Mouse (Mus musculus) liver, postnatal 0 days (tissue): ENCODE results near the gene Slc23a2. TPM values are rescaled to one million over a fixed set of nuclear protein-coding genes. Genes with fewer than 3 reads are reported as not detected.

ENCODE experiments used
- ATAC-seq: fragments of 200-750 bp; cut with Nextera tagmentation; 2 replicates; pipeline ENCODE4 v1.8.0; 2017; ENCODE audit warnings: mild to moderate bottlenecking, moderate library complexity
- DNase-seq: peaks from one replicate; pipeline ENCODE4 v3.0.0-alpha.2; 2016
- H3K27ac ChIP-seq: fragments of 300-500 bp; sonication (generic); 2 replicates; pipeline ENCODE4 v1.5.1; 2014; ENCODE audit warnings: antibody characterized with exemption, moderate library complexity, mild to moderate bottlenecking, low read depth
- H3K27me3 ChIP-seq: fragments of 300-500 bp; sonication (generic); 2 replicates; pipeline ENCODE4 v1.6.1; 2014; ENCODE audit warnings: low read length, control low read depth, mixed read lengths; ENCODE audit not compliant: insufficient read depth
- H3K36me3 ChIP-seq: fragments of 300-500 bp; sonication (generic); replicated peaks from 2 replicates; pipeline ENCODE4 v1.6.1; 2014; ENCODE audit warnings: mild to moderate bottlenecking, control low read depth, low read length, moderate library complexity, mixed read lengths; ENCODE audit not compliant: insufficient read depth
- H3K4me1 ChIP-seq: fragments of 300-500 bp; sonication (generic); 2 replicates; pipeline ENCODE4 v1.6.1; 2014; ENCODE audit warnings: antibody characterized with exemption, mild to moderate bottlenecking, control low read depth; ENCODE audit not compliant: insufficient read depth
- H3K4me2 ChIP-seq: fragments of 300-500 bp; sonication (generic); 2 replicates; pipeline ENCODE4 v1.6.1; 2014; ENCODE audit warnings: low read depth, mild to moderate bottlenecking, low read length, moderate library complexity, mixed read lengths
- H3K4me3 ChIP-seq: fragments of 300-500 bp; sonication (generic); 2 replicates; pipeline ENCODE4 v1.5.1; 2014; ENCODE audit warnings: low read depth, low read length
- H3K9ac ChIP-seq: fragments of 300-500 bp; sonication (generic); replicated peaks from 2 replicates; pipeline ENCODE4 v1.6.1; 2014; ENCODE audit warnings: mild to moderate bottlenecking, moderate library complexity
- H3K9me3 ChIP-seq: fragments of 300-500 bp; sonication (generic); 2 replicates; pipeline ENCODE4 v1.6.1; 2016; ENCODE audit warnings: mild to moderate bottlenecking, control low read depth, low read length, mixed read lengths
- CTCF ChIP-seq: sonication (generic); IDR thresholded peaks from 2 replicates; pipeline ENCODE4 v1.5.1; 2016; ENCODE audit warnings: antibody characterized with exemption, low read depth
- EP300 ChIP-seq: IDR thresholded peaks from 2 replicates; pipeline ENCODE4 v1.6.1; 2016; ENCODE audit warnings: antibody characterized with exemption, low read depth, mild to moderate bottlenecking
- WGBS: fragments of 180-500 bp; shearing (Covaris S2); extraction: QIAGEN DNeasy Blood & Tissue Kit; methylation state at CpG from one replicate; pipeline ENCODE4 v1.1.7; 2014; ENCODE audit not compliant: insufficient replicate concordance; 5-methylcytosine and 5-hydroxymethylcytosine counted together
- polyA plus RNA-seq: library from polyadenylated mRNA; unstranded; fragments of >200 nt; fragmentation: Nextera tagmentation; extraction: Ambion mirVana; gene quantifications from 2 replicates; pipeline ENCODE4 v1.2.1, GENCODE M21; 2015

Gene Slc23a2
- polyA plus RNA-seq, result 9.1 and 10.3 TPM in 2 replicates

DNA sequence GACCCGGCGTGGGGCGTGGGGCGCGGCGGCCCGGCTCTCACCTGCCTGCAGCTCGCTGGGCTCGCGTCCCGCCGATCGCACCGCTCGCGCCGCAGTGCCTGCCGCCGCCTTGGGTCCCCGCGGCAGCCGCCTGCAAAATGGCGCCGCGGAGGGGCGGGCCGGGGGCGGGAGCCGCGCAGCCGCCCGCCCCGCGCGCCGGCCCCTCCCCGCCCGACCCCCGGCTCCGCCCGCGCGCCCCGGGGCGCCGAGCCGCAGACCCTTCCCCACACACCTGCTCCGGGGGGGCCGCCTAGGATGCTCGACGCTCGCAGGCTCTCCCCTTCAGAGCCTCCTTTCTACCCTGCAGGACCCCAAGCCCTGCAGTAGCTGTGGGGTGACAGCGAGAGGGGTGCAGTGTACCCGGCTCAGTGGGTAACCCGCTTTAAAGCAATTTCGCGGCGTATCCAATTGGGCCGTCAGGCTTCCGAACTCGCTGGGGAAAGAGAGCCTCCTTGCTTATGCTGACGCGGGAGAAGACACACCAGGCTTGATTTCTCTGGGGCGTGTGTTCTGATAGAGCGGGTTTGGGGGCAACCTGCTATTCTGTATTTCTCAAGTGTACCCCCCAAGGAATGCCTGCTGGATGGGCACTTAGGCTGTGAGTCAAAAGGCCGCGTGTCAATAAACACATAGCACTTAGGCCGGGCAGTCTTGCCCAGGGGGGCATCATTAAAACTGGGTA is at the start of gene Slc23a2:
TSS of gene Slc23a2 (minus strand) at position 138 of the 721 bp plus-strand sequence.
- ATAC-seq (peak; percentile 82), DNase-seq (peak; percentile 58)
- Histone ChIP-seq H3K36me3 (no peaks in the 10 kb centered on the region), H3K4me1 (peaks cover 9% of the 10 kb centered on the region; the same call in 1 of the 2 replicates), H3K4me2 (peak within 1 kb of the TSS; percentile 94), H3K9ac (peak within 1 kb of the TSS; percentile 72), H3K27ac (0 out of 2 replicates have a peak within 1 kb of the TSS, but pooled peaks have one; percentile 11), H3K27me3 (peaks cover 22% of the 10 kb centered on the region), H3K4me3 (peak within 1 kb of the TSS; percentile 73), H3K9me3 (no peaks in the 10 kb centered on the region)
- TF ChIP-seq CTCF (no peak), EP300 (no peak)
- WGBS, result 1% methylated on average over 39 of the region's 68 CpGs

GRCm38 (mm10) chr2:132190602-132191161 is 45.8 kb upstream of the Slc23a2 start:
- no peak for TF ChIP-seq EP300
- TF ChIP-seq CTCF, result no peak
- no peak overlapping the region for H3K9ac ChIP-seq
- H3K4me1 ChIP-seq, result no peaks in the 10 kb centered on the region
- no peaks in the 10 kb centered on the region for H3K27me3 ChIP-seq
- H3K36me3 ChIP-seq, result no peaks in the 10 kb centered on the region
- 64% methylated on average over 3 of the region's 3 CpGs for WGBS
- H3K9me3 ChIP-seq, result no peaks in the 10 kb centered on the region
- DNase-seq, result no peak
- no peak overlapping the region for H3K4me3 ChIP-seq
- H3K27ac ChIP-seq, result no peak overlapping the region
- no peak for ATAC-seq
- no peak overlapping the region for H3K4me2 ChIP-seq

DNA sequence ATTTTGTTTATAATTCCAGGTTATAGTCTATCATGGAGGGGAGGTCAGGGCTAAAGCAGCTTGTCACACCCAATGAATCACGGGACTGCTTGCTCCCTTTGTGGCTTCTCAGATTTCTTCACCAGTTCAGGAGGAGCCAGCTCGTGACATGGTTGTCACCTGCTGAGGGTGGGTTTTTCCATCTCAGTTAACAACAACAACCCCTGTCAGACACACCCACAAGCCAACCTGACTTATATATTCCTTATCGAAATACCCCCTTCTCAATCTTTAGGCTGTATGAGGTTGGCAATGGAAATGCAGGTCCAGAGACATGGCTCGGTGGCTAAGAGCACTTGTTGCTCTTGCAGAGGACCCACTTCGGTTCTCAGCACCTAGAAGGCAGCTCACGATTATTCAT is 39.0 kb upstream of the Slc23a2 start:
- TF ChIP-seq CTCF, result no peak
- TF ChIP-seq EP300, result no peak
- 81% methylated on average over 6 of the region's 6 CpGs for WGBS
- Histone ChIP-seq H3K27ac (no peak overlapping the region), H3K36me3 (no peaks in the 10 kb centered on the region), H3K27me3 (no peaks in the 10 kb centered on the region), H3K4me3 (no peak overlapping the region), H3K9ac (no peak overlapping the region), H3K4me1 (no peaks in the 10 kb centered on the region), H3K9me3 (no peaks in the 10 kb centered on the region), H3K4me2 (no peak overlapping the region)
- no peak for DNase-seq
- ATAC-seq, result no peak

- DNase-seq (no peak), ATAC-seq (no peak)
- H3K27ac ChIP-seq, result no peak overlapping the region
- TF ChIP-seq CTCF, result no peak
- TF ChIP-seq EP300, result no peak
- no peaks in the 10 kb centered on the region for H3K9me3 ChIP-seq
- H3K27me3 ChIP-seq, result no peaks in the 10 kb centered on the region
- no peaks in the 10 kb centered on the region for H3K4me1 ChIP-seq
- H3K4me2 ChIP-seq, result no peak overlapping the region
- no peak overlapping the region for H3K4me3 ChIP-seq
- no peak overlapping the region for H3K9ac ChIP-seq
- H3K36me3 ChIP-seq, result no peaks in the 10 kb centered on the region
- WGBS, result 23% methylated on average over 1 of the region's 1 CpGs
These were observed 35.7 kb upstream of the Slc23a2 start for GRCm38 (mm10) chr2:132180463-132181205.

- no peaks in the 10 kb centered on the region for H3K36me3 ChIP-seq
- 71% methylated on average over 7 of the region's 7 CpGs for WGBS
- no peaks in the 10 kb centered on the region for H3K27me3 ChIP-seq
- ATAC-seq (no peak), DNase-seq (no peak)
- no peaks in the 10 kb centered on the region for H3K4me1 ChIP-seq
- H3K9me3 ChIP-seq, result no peaks in the 10 kb centered on the region
- H3K9ac ChIP-seq, result no peak overlapping the region
- TF ChIP-seq EP300 (no peak), CTCF (no peak)
- H3K27ac ChIP-seq, result no peak overlapping the region
- H3K4me2 ChIP-seq, result no peak overlapping the region
- no peak overlapping the region for H3K4me3 ChIP-seq
These were observed 34.5 kb upstream of the Slc23a2 start for GRCm38 (mm10) chr2:132179371-132179770.

- Histone ChIP-seq H3K36me3 (no peaks in the 10 kb centered on the region), H3K4me1 (no peaks in the 10 kb centered on the region), H3K27ac (no peak overlapping the region), H3K27me3 (no peaks in the 10 kb centered on the region), H3K4me3 (no peak overlapping the region), H3K4me2 (no peak overlapping the region), H3K9ac (no peak overlapping the region), H3K9me3 (no peaks in the 10 kb centered on the region)
- no peak for DNase-seq
- ATAC-seq, result no peak
- WGBS, result 79% methylated on average over 9 of the region's 9 CpGs
- no peak for TF ChIP-seq EP300
- TF ChIP-seq CTCF, result no peak
These were observed 32.5 kb upstream of the Slc23a2 start for GRCm38 (mm10) chr2:132177406-132177805.
